Mouse (Mus musculus): ENCODE measurements around the gene Atxn1. TPM values are rescaled to one million over a fixed set of nuclear protein-coding genes. Genes with fewer than 3 reads are reported as not detected.

Atxn1 gene
- total RNA-seq, 2 experiments from 2014 or later = 32.0 to 47.0 TPM

DNA sequence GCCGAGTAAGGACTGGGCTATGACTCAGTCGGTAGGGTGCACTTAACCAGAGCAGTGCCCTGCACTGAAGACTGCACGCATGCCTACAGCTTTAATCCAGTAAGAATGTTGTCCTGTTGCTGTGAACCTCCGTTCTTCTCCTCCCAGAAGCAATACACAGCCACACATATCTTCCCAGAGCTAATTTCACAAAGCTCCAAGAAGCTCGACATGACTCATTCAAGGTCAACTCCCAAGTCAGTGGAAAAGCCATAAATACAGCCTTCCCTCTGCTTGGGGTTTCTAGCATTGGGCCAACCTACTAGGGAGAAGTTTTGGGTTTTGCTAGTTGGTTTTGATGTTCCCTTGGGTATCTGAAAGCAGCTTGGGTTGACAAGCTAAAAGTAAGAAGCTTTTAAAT is 33.6 kb downstream of the Atxn1 start:
- DNase-seq = no peak

DNA sequence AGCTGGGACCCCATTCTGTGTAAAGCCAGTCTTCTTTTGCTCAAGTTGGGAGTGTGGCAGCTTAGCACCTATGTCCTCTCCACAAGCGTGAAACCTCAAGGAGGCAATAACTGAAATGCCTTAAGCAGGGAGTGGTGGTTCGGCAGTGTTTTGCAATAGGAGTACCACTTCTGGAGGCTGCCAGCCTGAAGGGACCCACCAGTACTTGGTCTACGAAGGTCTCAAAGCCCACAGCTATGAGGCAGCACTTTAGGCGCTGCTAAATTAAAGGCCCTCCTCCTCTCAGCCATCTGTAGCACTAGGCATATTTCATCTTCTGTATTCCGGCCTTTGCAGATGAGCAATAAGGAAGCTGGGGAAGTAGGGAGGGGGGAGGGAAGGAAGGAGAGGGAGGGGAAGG is 35.1 kb downstream of the Atxn1 start:
- no peak for DNase-seq

DNA sequence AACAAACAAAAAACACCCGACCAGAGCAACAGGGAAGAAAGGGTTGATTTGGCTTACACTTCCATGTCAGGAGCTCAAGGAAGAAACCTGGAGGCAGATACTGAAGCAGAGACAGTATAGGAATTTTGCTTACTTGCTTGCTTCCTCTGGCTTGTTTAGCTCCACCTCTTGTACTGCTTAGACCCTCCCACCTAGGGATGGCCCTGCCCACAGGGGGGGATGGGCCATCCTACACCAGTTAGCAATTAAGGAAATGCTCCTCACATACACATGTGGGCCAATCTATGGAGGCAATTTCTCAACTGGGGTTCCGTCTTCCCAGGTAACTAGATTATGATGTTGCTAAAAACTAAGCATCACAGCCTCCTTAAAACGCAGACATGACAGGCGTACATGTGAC is 39.5 kb downstream of the Atxn1 start:
- DNase-seq = no peak

DNA sequence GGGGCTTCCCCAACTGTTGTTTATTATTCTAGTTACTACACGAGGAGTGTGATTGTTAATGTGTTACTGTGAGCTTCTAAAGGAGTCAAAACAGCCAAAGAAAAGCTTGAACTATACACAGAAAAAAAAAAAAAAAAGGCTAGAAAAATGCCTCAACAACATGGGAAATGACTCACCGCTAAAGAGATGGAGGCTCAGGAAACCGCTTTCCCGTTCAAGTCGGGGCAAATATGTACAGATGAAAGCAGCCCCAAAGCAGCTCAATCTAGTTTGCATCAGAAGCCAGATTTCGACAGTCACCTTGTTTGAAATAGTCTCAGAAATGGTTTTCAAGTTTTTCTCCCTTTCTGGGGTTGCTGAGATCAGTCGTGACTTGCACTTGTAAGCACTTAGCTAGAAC is 40.3 kb downstream of the Atxn1 start:
- DNase-seq = no peak

DNA sequence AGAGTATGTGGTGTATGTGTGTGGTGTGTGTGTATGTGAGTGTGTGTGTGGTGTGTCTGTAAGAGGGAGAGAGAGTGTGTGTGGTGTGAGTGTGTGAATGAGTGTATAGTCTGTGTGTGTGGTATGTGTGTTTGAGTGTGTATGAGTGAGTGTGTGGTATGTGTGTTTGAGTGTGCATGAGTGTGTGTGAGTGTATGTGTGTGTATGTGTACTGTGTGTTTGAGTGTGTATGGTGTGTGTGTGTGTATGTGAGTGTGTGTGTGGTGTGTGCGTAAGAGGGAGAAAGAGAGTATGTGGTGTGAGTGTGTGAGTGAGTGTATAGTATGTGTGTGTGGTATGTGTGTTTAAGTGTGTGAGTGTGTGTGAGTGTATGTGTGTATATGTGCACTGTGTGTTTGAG is 41.7 kb downstream of the Atxn1 start:
- no peak for DNase-seq

DNA sequence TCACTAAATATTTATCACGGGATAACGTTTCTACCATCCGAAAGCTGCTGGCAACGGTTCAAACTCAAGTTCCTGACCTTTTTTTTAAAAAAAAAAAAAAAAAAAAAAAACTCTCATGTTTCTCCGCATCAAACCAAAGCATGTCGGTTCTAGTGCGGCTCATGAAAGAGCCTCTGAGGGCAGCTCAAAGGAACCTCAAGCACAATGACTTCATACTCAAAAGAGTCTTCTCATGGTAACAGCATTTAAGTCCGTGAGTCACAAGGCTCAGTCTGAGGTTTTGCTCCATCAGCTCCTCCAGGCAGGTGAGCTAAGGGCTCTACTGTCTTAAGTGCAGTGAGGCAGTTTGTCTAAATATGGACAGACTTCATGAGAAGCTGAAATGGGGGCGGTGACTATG is 42.3 kb downstream of the Atxn1 start:
- no peak for DNase-seq

DNA sequence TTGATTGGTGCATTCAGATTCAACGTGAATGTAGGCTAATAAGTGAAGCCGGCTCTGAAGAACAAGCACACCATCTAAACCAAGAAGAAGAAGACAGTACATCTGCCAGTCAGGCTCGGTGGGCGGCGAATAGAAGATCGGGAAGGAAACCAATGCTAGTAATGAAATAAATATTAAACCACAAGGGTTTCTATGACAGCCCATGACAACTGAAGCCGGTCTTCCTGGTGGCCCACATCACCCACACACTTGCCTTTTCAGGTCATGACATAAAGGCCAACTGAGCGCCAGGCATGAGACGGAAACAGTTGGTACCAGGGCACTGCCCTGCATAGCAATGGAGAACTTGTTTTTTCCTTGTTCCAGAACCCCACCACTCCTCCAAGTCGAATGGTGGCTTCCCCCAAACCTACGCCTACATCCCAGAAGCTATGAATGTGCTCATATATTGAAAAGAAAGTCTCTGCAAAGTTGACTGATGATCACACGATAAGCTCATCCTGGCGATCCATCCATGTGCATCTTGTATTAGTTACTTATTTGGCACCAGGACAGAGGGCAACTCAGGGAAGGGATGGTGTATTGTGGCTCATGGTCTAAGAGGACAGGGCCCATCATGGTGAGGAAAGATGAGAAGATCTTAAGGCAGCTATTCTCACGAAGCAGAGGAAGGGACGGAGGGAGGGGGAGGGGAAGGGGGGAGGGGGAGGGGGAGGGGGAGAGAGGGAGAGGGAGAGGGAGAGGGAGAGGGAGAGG is 45.7 kb downstream of the Atxn1 start:
- DNase-seq = no peak

DNA sequence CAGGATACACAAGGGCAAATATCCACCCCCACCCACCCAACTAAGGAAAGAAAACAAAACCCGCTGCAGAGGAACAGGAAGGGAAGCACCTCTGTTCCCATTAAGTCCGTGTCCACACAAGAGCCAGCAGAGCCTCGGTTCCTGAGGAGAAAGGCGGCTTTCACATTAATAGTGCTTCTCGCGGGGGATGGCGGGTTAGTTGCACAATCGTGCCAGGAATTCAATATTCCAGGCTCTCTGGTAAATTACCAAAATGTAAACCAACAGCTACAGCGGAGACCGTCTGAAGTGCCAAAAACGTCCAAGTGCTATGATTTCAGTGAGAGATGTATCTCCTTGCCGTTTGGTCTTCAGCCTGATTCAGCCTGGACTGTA is 46.8 kb downstream of the Atxn1 start:
- no peak for DNase-seq

DNA sequence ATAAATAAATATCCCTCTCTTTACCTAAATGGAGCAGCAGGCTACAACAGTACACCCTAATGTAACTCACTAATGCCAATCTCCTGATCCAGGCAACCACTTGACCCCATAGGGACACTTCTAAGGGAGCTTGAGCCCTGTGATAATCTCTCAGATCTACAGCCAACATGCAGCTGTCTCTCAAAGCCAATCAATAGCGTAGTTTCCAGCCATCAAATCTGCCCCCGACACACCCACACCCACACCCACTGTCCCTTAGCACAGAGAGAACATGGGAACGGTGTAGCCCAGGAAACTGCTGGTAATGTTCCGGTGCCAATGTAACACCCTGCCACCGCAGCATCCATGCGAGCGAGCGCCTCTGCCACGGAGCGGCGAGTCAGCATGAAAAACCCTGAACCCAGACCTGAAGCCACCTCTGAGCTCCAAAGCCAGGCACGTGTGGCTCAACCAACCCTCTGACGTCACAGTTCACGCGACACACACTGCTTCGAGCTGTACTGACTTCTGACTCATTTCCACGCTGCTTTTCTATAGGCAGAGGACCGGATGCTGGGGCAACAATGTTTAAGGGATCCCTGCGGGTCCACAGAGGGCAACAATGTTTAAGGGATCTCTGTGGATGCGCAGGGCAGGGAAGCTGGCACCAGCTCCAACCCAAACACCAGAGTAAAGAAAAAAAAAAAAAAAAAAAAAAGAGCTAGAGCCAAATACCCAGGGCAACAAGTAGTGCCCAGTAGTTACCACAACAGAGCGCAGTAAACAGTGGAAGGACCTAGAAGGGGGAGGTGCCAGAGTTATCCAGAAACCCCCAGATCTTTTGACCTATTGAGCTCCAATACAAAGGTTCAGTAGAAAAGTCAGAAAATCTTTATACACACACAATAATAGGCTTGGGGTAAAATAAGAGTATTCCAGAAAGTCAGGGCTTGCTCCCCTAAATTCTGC is 47.5 kb downstream of the Atxn1 start:
- DNase-seq = no peak

DNA sequence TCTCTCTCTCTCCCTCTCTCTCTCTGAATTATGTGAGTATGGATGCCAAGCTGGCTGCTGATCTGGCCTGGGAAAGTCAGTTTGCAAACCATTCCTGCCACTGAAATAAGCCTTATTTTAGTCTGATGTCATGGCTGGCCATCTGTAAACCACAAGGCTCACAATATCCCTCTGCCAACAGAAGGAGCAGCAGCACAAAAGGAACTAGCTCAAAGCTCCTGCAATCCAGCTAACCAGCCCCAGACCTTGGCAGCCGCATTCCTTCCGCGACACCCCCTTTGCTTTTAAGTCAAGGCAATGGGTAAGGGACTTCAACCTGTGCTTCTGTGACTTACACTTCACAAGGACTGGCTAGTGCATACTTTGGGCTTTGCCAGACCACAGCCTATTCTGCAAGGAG is 48.9 kb downstream of the Atxn1 start:
- DNase-seq = no peak

DNA sequence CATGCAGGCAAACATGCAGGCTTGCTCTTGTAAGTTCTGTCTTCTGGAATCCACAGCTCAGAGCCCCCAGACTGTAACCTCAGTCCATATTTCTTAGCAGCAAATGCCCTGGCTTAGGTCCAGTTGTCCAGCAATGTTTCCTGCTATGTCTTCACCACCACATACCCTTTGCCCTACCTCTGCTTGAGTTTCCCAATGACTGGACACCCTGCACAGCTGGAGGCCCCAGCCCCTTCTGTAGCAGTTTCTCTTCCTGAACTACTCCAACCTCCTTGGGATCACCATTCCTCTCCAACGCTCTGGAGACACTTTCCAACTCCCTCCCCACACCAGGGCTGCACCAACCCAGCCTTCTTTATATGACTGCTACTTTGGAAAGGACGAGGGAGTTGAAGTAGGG is 49.8 kb downstream of the Atxn1 start:
- no peak for DNase-seq

DNA sequence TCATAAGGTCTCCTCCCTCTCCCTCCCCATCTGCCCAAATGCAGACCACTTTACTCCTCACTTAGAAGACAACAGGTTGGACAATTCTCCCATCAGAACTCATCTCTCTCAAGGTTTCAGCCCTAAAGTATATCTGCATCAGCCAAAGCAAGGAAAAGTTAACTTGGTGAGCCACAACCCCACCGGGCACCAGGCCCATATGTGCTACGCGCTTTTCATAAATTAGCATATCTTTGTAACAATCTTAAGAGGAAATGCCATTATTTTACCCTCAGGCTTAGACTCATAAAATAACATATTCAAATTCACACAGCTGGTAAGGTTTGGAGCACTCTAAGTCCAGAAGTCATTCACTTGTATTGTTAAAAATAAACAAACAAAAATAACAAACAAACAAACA is 50.7 kb downstream of the Atxn1 start:
- DNase-seq = no peak

DNA sequence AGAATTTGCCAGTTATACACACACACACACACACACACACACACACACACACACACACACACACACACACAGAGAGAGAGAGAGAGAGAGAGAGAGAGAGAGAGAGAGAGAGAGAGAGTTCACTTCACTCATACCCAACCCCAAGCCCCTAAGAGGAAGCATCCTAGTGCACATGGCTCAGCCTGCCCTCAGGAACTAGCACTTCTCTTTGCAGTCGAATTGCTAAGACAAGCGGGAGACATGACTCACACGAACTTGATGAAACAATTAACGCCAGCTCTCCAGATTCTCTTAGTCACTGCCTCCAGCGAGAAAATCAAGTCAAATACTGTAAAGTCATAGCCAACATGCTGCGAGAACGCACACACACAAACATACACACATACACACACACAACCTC is 53.0 kb downstream of the Atxn1 start:
- no peak for DNase-seq

DNA sequence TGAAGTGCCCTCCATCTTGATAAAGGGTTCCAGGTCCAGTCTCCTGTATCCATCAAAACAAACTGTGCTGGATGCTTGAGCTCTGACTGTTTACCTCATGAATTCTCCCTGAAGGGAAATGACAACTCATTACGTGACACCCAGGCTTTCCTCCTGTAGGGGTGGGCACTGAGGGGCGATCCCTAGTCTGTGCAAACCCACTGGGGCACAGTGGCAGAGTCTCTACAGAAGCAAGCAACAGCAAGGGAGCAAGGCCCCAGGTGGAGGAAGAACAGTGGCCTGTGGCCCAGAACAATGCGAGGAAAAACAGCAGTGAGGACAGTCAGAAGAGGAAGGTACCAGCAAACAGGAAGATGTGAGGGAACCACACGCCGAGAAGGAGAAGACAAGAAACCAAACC is 53.7 kb downstream of the Atxn1 start:
- DNase-seq = no peak

DNA sequence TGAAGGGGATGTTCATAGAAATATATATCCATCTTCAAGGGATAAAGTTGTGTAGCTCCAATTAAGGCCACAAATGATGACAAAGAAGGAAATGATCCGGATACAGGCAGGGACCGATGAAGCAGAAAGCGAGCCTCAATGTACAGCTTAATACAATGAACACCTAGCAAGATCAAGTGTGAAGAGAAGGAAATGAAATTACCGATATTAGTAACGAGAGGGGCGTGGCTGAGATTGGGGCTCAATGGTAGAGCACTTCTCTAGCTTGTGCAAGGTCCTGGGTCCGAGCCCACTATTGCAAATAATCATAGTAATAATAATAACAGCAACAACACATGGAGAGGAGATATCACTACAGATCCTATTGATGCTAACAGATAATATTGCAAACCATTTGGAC is 54.5 kb downstream of the Atxn1 start:
- no peak for DNase-seq

DNA sequence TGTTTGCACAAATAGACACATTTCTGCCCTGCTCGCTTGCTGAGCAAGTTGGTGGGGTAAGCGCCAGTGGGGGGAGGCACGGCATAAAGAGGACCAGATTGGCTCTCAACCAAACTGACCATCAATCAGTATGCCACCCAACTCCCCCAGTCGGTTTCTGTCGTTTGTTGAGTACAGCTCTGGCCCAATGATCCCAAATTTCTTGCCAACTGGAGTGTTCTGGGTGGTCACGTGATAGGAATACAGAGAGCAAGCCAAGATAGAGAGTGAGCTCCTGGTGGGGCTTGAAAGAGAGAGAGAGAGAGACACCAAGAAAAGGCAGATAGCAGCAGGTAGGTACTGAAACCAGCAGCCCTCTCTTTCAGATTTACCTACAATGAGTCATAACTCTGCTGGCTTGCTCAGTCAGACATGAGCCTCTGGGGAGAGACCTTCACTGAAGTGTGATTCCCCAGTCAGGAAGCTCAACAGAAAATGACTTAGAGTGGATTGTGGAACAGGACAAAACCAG is 57.6 kb downstream of the Atxn1 start:
- DNase-seq = no peak

DNA sequence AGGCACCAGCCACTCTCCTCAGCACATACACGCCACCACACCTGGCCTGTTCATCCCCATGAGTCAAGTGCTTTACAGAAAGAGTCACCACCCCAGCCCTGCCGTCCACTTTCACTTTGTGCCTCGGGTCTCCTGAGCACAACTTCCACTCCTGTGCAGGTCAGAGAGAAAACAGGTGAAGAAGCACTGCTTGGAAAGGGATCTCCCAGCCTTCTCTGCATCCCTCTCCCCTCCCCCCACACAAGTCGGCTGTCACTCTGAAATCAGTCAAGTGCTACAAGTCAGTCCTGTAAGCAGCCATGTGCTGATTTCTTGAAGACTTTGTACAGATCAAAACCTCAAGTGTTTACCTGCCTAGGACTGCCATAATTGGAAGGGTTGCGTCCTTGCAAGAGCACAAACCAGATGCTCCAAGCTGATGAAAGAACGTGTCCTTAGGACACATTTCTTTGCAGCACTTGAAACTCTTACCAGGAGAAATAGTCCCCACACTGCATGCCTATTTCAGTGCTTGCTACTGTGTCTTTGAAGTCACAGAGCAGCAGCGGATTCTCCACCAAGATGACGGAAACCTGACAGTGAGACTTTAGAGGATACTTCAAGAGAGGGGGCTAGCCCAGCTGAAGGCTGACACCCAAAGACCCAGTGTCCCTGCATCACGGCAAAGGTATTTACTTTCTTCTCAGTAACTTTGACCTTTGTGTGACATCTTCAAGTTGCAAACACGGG is 58.2 kb downstream of the Atxn1 start:
- DNase-seq = no peak

DNA sequence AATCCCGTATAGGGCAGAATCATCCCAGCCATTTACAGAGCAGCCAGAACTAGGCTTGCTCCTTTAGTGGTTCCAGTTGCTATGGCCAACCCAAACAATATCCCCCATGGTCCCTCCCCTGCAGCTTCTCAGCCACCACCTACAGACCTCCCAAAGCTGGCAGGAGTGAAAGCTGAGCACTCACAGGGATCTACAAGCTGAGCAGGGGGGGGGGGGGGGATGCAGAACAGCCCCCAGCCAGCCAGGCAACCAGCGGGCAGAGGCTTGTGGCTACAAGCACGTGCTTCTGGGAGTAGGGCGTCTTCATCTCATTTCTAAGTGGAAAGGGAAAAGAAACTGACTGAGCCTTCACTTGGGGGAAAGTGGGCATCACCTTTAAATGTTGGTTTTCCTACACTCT is 59.9 kb downstream of the Atxn1 start:
- no peak for DNase-seq

DNA sequence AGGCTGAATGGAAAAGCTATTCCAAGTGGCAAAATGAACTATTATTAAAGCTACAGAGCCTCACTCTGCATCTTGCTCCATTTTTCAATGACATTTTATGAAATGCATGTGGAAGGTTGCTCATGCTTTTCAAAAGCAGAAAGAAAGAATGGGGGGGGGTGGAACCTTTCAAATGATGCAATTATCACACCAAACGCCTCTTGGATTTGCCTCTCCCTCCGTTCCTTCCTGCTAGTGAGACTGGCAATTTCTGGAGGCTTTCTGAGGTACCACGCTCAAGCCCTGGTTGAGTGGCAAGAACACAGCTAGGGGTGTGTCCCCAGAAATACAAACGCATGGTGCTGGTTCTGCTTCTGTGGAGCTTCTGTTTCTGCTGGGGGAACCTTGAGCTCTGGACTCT is 60.4 kb downstream of the Atxn1 start:
- no peak for DNase-seq

DNA sequence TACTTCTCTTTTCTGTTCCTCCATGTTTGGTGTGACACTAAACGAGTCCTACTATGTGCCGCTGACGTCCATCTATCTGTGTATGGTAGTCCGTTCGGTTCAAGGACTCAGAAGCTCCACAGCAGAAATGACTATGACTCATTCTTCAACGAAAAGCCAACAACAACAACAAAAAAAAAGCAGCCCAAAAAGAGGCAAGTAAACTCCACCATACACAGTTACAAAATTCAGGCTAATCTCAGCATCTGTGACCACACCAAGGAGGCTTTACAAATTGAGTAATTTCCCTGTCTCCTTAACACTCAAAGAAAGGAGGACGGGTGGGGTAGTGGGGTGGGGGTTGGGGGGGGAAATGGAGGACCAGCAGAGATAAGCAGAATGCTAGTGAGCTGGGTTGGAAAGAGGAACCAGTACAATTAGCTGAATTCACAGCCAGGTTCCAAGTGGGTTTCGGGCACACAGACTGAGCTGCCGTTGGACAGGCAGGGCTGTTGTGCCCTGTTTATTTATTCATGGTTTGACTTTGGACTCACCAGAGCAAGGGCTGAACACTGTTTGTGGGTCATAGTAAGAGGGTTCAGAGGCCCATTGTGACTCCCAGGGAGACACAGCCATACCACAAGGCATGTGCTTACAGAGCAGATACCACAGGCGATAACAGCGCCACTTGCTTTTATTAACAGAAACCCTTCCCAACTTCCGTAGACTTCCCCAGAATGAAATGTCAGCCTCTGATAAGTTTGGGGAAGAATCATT is 61.1 kb downstream of the Atxn1 start:
- no peak for DNase-seq

DNA sequence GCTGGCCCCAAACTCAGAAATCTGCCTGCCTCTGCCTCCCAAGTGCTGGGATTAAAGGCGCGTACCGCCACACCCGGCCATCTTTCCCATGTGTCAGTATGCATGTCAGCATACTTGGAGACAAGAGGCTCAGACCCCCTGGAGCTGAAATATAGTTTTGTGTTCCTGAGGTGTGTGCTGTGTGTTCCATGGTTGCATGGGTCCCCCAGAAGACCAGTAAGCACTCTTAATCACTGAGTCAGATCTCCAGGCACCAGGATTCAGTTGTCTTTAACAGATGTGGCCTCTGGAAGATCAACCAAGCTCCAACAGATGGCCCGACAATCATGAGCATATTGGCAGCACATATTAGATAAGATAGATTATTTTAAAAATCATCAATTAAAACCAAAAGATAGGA is 62.4 kb downstream of the Atxn1 start:
- no peak for DNase-seq

DNA sequence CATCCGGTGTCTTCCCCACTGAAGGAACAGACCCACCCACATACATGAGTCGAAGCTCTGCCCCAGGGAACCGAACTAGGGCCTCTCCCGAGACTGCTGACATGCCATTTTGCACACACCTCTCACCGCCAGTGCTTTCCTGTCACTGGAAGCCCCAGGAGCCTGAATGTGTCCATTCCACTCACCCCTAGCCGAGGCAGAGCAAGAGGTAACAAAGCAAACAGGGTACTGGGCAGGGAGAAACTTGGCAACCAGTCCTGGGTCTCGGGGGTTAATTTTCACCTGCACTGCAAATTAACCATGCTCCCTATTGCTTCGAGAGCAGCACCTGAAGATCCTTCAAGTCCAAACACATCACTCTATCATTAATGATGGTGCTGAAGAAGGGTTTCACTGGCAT is 64.0 kb downstream of the Atxn1 start:
- DNase-seq = no peak
